ENCODE assay signal across 26 mouse cellular contexts in genomic region chr3:36494613-36495012, GRCm38 (mm10). TPM values are rescaled to one million over a fixed set of nuclear protein-coding genes. Genes with fewer than 3 reads are reported as not detected.
DNase-seq lines count a peak whose midpoint lies in the region; TF ChIP-seq lines count a peak whose summit lies in the region.
"Had no signal": no experiment of that assay in that cellular context is flagged by ENCODE, and none has a peak within 500 bp of the region (broad histone marks: within the 10 kb centered on the region; RNA-seq: fewer than 3 reads in every experiment).

No protein-coding gene starts in this region.

- H3K4me1 ChIP-seq in testis, adult 2 months (ENCODE audit: control insufficient read depth, insufficient read depth, low read length) = peaks cover 4% of the 10 kb centered on the region
- H3K4me1 ChIP-seq: embryonic facial prominence, embryonic 12.5 days; intestine, embryonic 15.5 days had no signal

- no peak for TF ChIP-seq CTCF in testis, adult 2 months (IDR thresholded peaks at IDR 0.05; ENCODE audit: control insufficient read depth, insufficient read depth, insufficient replicate concordance, low read depth, low read length)
- TF ChIP-seq CTCF in C2C12 (IDR thresholded peaks at IDR 0.05; ENCODE audit: control insufficient read depth, insufficient read depth, insufficient read length) = no peak

- no peak for TF ChIP-seq POLR2A in testis, adult 2 months (IDR thresholded peaks at IDR 0.05; ENCODE audit: control insufficient read depth, low read depth, low read length)

- no peaks in the 10 kb centered on the region for H3K79me2 ChIP-seq in C2C12 (ENCODE audit: control insufficient read depth, insufficient read depth)

- no peaks in the 10 kb centered on the region for H3K79me3 ChIP-seq in C2C12 (ENCODE audit: low read depth)

- no peak for DNase-seq in testis, postnatal 14 days (ENCODE audit: low spot score)
- DNase-seq in Muller cell, postnatal 12 days (ENCODE audit: inconsistent ontology term) = peak; percentile 32
- peak; percentile 27 for DNase-seq in testis, postnatal 10 days (ENCODE audit: low spot score)
- no peak for DNase-seq in frontal cortex, postnatal 10 days (ENCODE audit: low spot score in 2 of 2)
- no peak for DNase-seq in kidney, postnatal 25 days
- DNase-seq in frontal cortex, postnatal 36 days (ENCODE audit: low spot score in 2 of 2) = no peak
- DNase-seq: adrenal gland, adult 8-10 months; adrenal gland, postnatal 25 days; B cell, adult 2 months; cerebellum, adult 18-20 months; cerebellum, adult 9-11 months; cerebellum, postnatal 25 days; gastrocnemius, postnatal 36 days; kidney, adult 11 months had no signal

- no peak overlapping the region for H3ac ChIP-seq in C2C12 (ENCODE audit: control insufficient read depth, insufficient read length, low read depth)

- H3K27ac ChIP-seq in testis, adult 2 months (ENCODE audit: control insufficient read depth, insufficient read depth, low read depth, low read length) = no peak overlapping the region
- H3K27ac ChIP-seq: embryonic facial prominence, embryonic 12.5 days; embryonic facial prominence, embryonic 15.5 days; forebrain, embryonic 12.5 days; forebrain, embryonic 15.5 days; hindbrain, embryonic 10.5 days; hindbrain, embryonic 13.5 days; intestine, embryonic 15.5 days had no signal

- H3K36me3 ChIP-seq in testis, adult 2 months (ENCODE audit: control insufficient read depth, insufficient read depth, low read length) = no peaks in the 10 kb centered on the region
- no peaks in the 10 kb centered on the region for H3K36me3 ChIP-seq in C2C12 (ENCODE audit: control insufficient read depth, insufficient read depth)
- H3K36me3 ChIP-seq: embryonic facial prominence, embryonic 12.5 days; embryonic facial prominence, embryonic 15.5 days; forebrain, embryonic 12.5 days; forebrain, embryonic 15.5 days; G1E; hindbrain, embryonic 10.5 days; hindbrain, embryonic 13.5 days; intestine, embryonic 15.5 days had no signal

- no peaks in the 10 kb centered on the region for H3K27me3 ChIP-seq in testis, adult 2 months (ENCODE audit: control insufficient read depth, insufficient read depth, low read length)
- H3K27me3 ChIP-seq in C2C12 (ENCODE audit: control insufficient read depth, insufficient read depth, insufficient read length) = no peaks in the 10 kb centered on the region
- H3K27me3 ChIP-seq: embryonic facial prominence, embryonic 12.5 days; embryonic facial prominence, embryonic 15.5 days; forebrain, embryonic 15.5 days; hindbrain, embryonic 13.5 days; intestine, embryonic 15.5 days had no signal

- peak overlapping the region; percentile 7; the same call in 1 of the 2 replicates for H3K4me3 ChIP-seq in testis, adult 2 months (ENCODE audit: control insufficient read depth, low read depth, low read length)
- no peak overlapping the region for H3K4me3 ChIP-seq in C2C12 (ENCODE audit: insufficient read depth, poor library complexity, severe bottlenecking)
- H3K4me3 ChIP-seq: embryonic facial prominence, embryonic 12.5 days; embryonic facial prominence, embryonic 15.5 days; erythroblast, embryonic 14.5 days; forebrain, embryonic 12.5 days; forebrain, embryonic 15.5 days; hindbrain, embryonic 10.5 days; hindbrain, embryonic 13.5 days; intestine, embryonic 15.5 days had no signal

TF ChIP-seq in C2C12, 6 proteins besides CTCF, POLR2A, EP300 and RAD21:
- TF ChIP-seq MYOG (IDR thresholded peaks at IDR 0.05; ENCODE audit: control insufficient read depth, extremely low read depth, insufficient read length) (no peak), MAX (IDR thresholded peaks at IDR 0.05) (peak; percentile 74), FOSL1 (IDR thresholded peaks at IDR 0.05; ENCODE audit: insufficient read depth, low read length, poor library complexity, severe bottlenecking) (no peak)

RNA-seq across cellular contexts. Expression of gene 1810062G17Rik, which starts 18.9 kb away (rescaled TPM):
- polyA plus RNA-seq in testis, adult 2 months (2012; rRNA removed) = 0.40 and 0.78 TPM in 2 replicates
- 0.33 TPM for polyA plus RNA-seq in C2C12 (2012; fragmentation: generic; extraction: Trizol)
- polyA plus RNA-seq: erythroblast, embryonic 14.5 days; forebrain, embryonic 15.5 days; G1E; hindbrain, embryonic 13.5 days had no signal

RNA-seq across cellular contexts. Expression of gene Anxa5, which starts 18.9 kb away (rescaled TPM):
- 20.1 and 35.3 TPM in 2 replicates for polyA plus RNA-seq in testis, adult 2 months (2012; rRNA removed)
- 441 TPM for polyA plus RNA-seq in C2C12 (2012; fragmentation: generic; extraction: Trizol)

RNA-seq across cellular contexts. Expression of gene Gm11549, which starts 27.0 kb away (rescaled TPM):
- polyA plus RNA-seq in testis, adult 2 months (2012; rRNA removed) = 0.08 and 0.19 TPM in 2 replicates
- polyA plus RNA-seq in C2C12 (2012; fragmentation: generic; extraction: Trizol) = not detected
- polyA plus RNA-seq: activated CD4-positive, CD25-positive, alpha-beta regulatory T cell, adult 4 months; erythroblast, embryonic 14.5 days; G1E had no signal

RNA-seq across cellular contexts. Expression of gene Exosc9, which starts 57.8 kb away (rescaled TPM):
- polyA plus RNA-seq in testis, adult 2 months (2012; rRNA removed) = 12.0 and 21.9 TPM in 2 replicates
- 10.8 TPM for polyA plus RNA-seq in C2C12 (2012; fragmentation: generic; extraction: Trizol)

Comparison
In these comparisons a context has a peak if more than half of its experiments do, and no peak if none do; other contexts are left out.
1. DNase-seq: peak in Muller cell, postnatal 12 days (single experiment) and testis, postnatal 10 days (single experiment); none in testis, postnatal 14 days (single experiment), frontal cortex, postnatal 10 days (0 of 2), kidney, postnatal 25 days (0 of 2) and frontal cortex, postnatal 36 days (0 of 2).
2. RNA of gene Anxa5, which starts 18.9 kb away (polyA plus RNA-seq): 441 TPM in C2C12 (single experiment); 20.1 to 35.3 TPM in testis, adult 2 months; every median in the first group is over 10 times any median in the second.